Mouse (Mus musculus): ENCODE measurements around the gene Hivep3. TPM values are rescaled to one million over a fixed set of nuclear protein-coding genes. Genes with fewer than 3 reads are reported as not detected.

Hivep3 gene
- total and polyA plus RNA-seq, 3 experiments: not detected

- Histone ChIP-seq H3K4me3 (ENCODE audit: control insufficient read depth in 1 of 2, insufficient read depth in 1 of 2, low read depth in 2 of 2, low read length in 2 of 2) (no peak overlapping the region), H3K27ac (ENCODE audit: control insufficient read depth, low read depth, low read length) (no peak overlapping the region), H3K9ac (ENCODE audit: control insufficient read depth, low read depth, low read length, poor library complexity, severe bottlenecking) (no peak overlapping the region), H3K36me3 (ENCODE audit: control insufficient read depth in 1 of 2, insufficient read depth in 2 of 2, low read length in 2 of 2) (no peaks in the 10 kb centered on the region), H3K79me2 (ENCODE audit: control insufficient read depth, insufficient read depth, low read length, poor library complexity) (no peaks in the 10 kb centered on the region), H3K27me3 (ENCODE audit: control insufficient read depth in 1 of 2, insufficient read depth in 2 of 2, low read length in 2 of 2) (no peaks in the 10 kb centered on the region), H3K4me1 (ENCODE audit: control insufficient read depth in 1 of 2, insufficient read depth in 2 of 2, low read length in 2 of 2) (no peaks in the 10 kb centered on the region), H3K9me3 (replicated peaks; ENCODE audit: insufficient read depth, low read length) (no peaks in the 10 kb centered on the region)
- no peak for DNase-seq (ENCODE audit: low read depth, low spot score)
- TF ChIP-seq ZNF384 (IDR thresholded peaks at IDR 0.05; ENCODE audit: low read depth, low read length): no peak
- TF ChIP-seq CTCF (IDR thresholded peaks at IDR 0.05 in 2 of 3, conservative IDR thresholded peaks at IDR 0.05 in 1 of 3; ENCODE audit: control insufficient read depth in 1 of 3, insufficient read depth in 1 of 3, low read depth in 2 of 3, low read length in 3 of 3, poor library complexity in 1 of 3, severe bottlenecking in 1 of 3): no peak
- no peak for TF ChIP-seq MXI1 (IDR thresholded peaks at IDR 0.05; ENCODE audit: low read depth, low read length)
- TF ChIP-seq CHD1 (IDR thresholded peaks at IDR 0.05; ENCODE audit: low read depth, low read length): no peak
- no peak for TF ChIP-seq E2F4 (IDR thresholded peaks at IDR 0.05; ENCODE audit: borderline replicate concordance, low read depth, low read length)
- no peak for TF ChIP-seq TCF12 (IDR thresholded peaks at IDR 0.05; ENCODE audit: low read depth, low read length)
- no peak for TF ChIP-seq ZC3H11A (IDR thresholded peaks at IDR 0.05; ENCODE audit: low read depth, low read length)
- no peak for TF ChIP-seq POLR2AphosphoS5 (IDR thresholded peaks at IDR 0.05; ENCODE audit: borderline replicate concordance, low read depth, low read length)
- TF ChIP-seq ETS1 (IDR thresholded peaks at IDR 0.05; ENCODE audit: low read depth, low read length): no peak
- no peak for TF ChIP-seq MAX (IDR thresholded peaks at IDR 0.05; ENCODE audit: low read length)
Observed at GRCm38 (mm10) chr4:119734352-119734751, 768 bp downstream of the Hivep3 start.

- Histone ChIP-seq H3K4me3 (ENCODE audit: control insufficient read depth in 1 of 2, insufficient read depth in 1 of 2, low read depth in 2 of 2, low read length in 2 of 2) (no peak overlapping the region), H3K9me3 (replicated peaks; ENCODE audit: insufficient read depth, low read length) (no peaks in the 10 kb centered on the region), H3K27ac (ENCODE audit: control insufficient read depth, low read depth, low read length) (no peak overlapping the region), H3K9ac (ENCODE audit: control insufficient read depth, low read depth, low read length, poor library complexity, severe bottlenecking) (no peak overlapping the region), H3K27me3 (ENCODE audit: control insufficient read depth in 1 of 2, insufficient read depth in 2 of 2, low read length in 2 of 2) (no peaks in the 10 kb centered on the region), H3K36me3 (ENCODE audit: control insufficient read depth in 1 of 2, insufficient read depth in 2 of 2, low read length in 2 of 2) (no peaks in the 10 kb centered on the region), H3K4me1 (ENCODE audit: control insufficient read depth in 1 of 2, insufficient read depth in 2 of 2, low read length in 2 of 2) (no peaks in the 10 kb centered on the region), H3K79me2 (ENCODE audit: control insufficient read depth, insufficient read depth, low read length, poor library complexity) (no peaks in the 10 kb centered on the region)
- DNase-seq (ENCODE audit: low read depth, low spot score): no peak
- TF ChIP-seq NRF1 (IDR thresholded peaks at IDR 0.05; ENCODE audit: insufficient read depth, low read depth, low read length, poor library complexity, severe bottlenecking) (no peak), MAZ (IDR thresholded peaks at IDR 0.05; ENCODE audit: low read depth, low read length) (no peak), SMC3 (IDR thresholded peaks at IDR 0.05; ENCODE audit: low read depth, low read length) (no peak), BHLHE40 (IDR thresholded peaks at IDR 0.05; ENCODE audit: borderline replicate concordance, low read depth, low read length) (no peak), POLR2A (IDR thresholded peaks at IDR 0.05; ENCODE audit: control insufficient read depth in 1 of 2, insufficient read depth in 1 of 2, low read depth in 1 of 2, low read length in 2 of 2, poor library complexity in 1 of 2) (no peak), KAT2A (conservative IDR thresholded peaks at IDR 0.05; ENCODE audit: low read depth, low read length) (no peak), TAL1 (IDR thresholded peaks at IDR 0.05; ENCODE audit: low read length) (no peak), TBP (IDR thresholded peaks at IDR 0.05; ENCODE audit: low read depth, low read length) (no peak), GABPA (IDR thresholded peaks at IDR 0.05; ENCODE audit: low read depth, low read length) (no peak), E2F4 (IDR thresholded peaks at IDR 0.05; ENCODE audit: borderline replicate concordance, low read depth, low read length) (no peak), USF1 (IDR thresholded peaks at IDR 0.05; ENCODE audit: low read depth, low read length) (no peak), SIN3A (IDR thresholded peaks at IDR 0.05; ENCODE audit: low read length) (no peak), MAFK (IDR thresholded peaks at IDR 0.05; ENCODE audit: borderline replicate concordance, low read depth, low read length) (no peak), MYC (IDR thresholded peaks at IDR 0.05; ENCODE audit: low read depth, low read length) (no peak), MXI1 (IDR thresholded peaks at IDR 0.05; ENCODE audit: low read depth, low read length) (no peak), EP300 (IDR thresholded peaks at IDR 0.05; ENCODE audit: low read depth in 1 of 2, low read length in 2 of 2) (no peak), NELFE (IDR thresholded peaks at IDR 0.05; ENCODE audit: low read depth, low read length) (no peak), ZC3H11A (IDR thresholded peaks at IDR 0.05; ENCODE audit: low read depth, low read length) (no peak), RAD21 (IDR thresholded peaks at IDR 0.05; ENCODE audit: low read depth, low read length) (no peak)
Observed at GRCm38 (mm10) chr4:119738641-119739040, 5.1 kb downstream of the Hivep3 start.

All from MEL (cell line).